Mouse (Mus musculus): ENCODE results near the gene Prkab1. TPM values are rescaled to one million over a fixed set of nuclear protein-coding genes. Genes with fewer than 3 reads are reported as not detected.
A peak's percentile ranks its signal among the peaks of the same experiment; 100 is the strongest.

Prkab1 gene
- polyA plus RNA-seq, 1 experiment from 2014 or later = 54.8 TPM

GRCm38 (mm10) chr5:115997376-115997775, 26.9 kb downstream of the Prkab1 start:
- no peak for ATAC-seq (ENCODE audit: low FRiP score)
- H3K9ac ChIP-seq = no peak overlapping the region
- H3K9me3 ChIP-seq = no peaks in the 10 kb centered on the region
- no peak overlapping the region for H3K4me3 ChIP-seq
- no peak overlapping the region for H3K4me2 ChIP-seq
- H3K36me3 ChIP-seq = peaks cover 38% of the 10 kb centered on the region
- H3K27ac ChIP-seq = no peak overlapping the region
- H3K27me3 ChIP-seq = no peaks in the 10 kb centered on the region
- WGBS = 83% methylated on average over 13 of the region's 13 CpGs
- no peaks in the 10 kb centered on the region for H3K4me1 ChIP-seq (replicated peaks)

GRCm38 (mm10) chr5:115994101-115994500, 30.2 kb downstream of the Prkab1 start:
- WGBS = 90% methylated on average over 15 of the region's 15 CpGs

GRCm38 (mm10) chr5:115991717-115992116, 32.6 kb downstream of the Prkab1 start:
- no peak for ATAC-seq (ENCODE audit: low FRiP score)

More at GRCm38 (mm10) chr5:115994101-115994500, 30.2 kb downstream of the Prkab1 start:
- H3K9me3 ChIP-seq = peaks cover 13% of the 10 kb centered on the region; the same call in 1 of the 2 replicates
- H3K4me2 ChIP-seq = no peak overlapping the region
- H3K27ac ChIP-seq = no peak overlapping the region
- no peaks in the 10 kb centered on the region for H3K4me1 ChIP-seq (replicated peaks)
- H3K9ac ChIP-seq = no peak overlapping the region
- no peak for ATAC-seq (ENCODE audit: low FRiP score)
- no peaks in the 10 kb centered on the region for H3K27me3 ChIP-seq
- no peak overlapping the region for H3K4me3 ChIP-seq
- peaks cover 62% of the 10 kb centered on the region for H3K36me3 ChIP-seq

GRCm38 (mm10) chr5:115987284-115987683, 37.0 kb downstream of the Prkab1 start:
- WGBS = 88% methylated on average over 12 of the region's 12 CpGs
- H3K36me3 ChIP-seq = peaks cover 63% of the 10 kb centered on the region
- ATAC-seq (ENCODE audit: low FRiP score) = no peak

More at GRCm38 (mm10) chr5:115991717-115992116, 32.6 kb downstream of the Prkab1 start:
- Histone ChIP-seq H3K36me3 (peaks cover 77% of the 10 kb centered on the region), H3K4me2 (no peak overlapping the region), H3K4me1 (replicated peaks) (no peaks in the 10 kb centered on the region), H3K9me3 (peaks cover 13% of the 10 kb centered on the region; the same call in 1 of the 2 replicates), H3K27ac (no peak overlapping the region), H3K27me3 (no peaks in the 10 kb centered on the region), H3K9ac (no peak overlapping the region), H3K4me3 (no peak overlapping the region)
- 96% methylated on average over 11 of the region's 11 CpGs for WGBS

GRCm38 (mm10) chr5:115985101-115985500, 39.2 kb downstream of the Prkab1 start:
- H3K4me3 ChIP-seq = no peak overlapping the region
- H3K4me2 ChIP-seq = no peak overlapping the region
- no peak overlapping the region for H3K9ac ChIP-seq
- no peaks in the 10 kb centered on the region for H3K27me3 ChIP-seq
- no peaks in the 10 kb centered on the region for H3K9me3 ChIP-seq
- peaks cover 49% of the 10 kb centered on the region for H3K36me3 ChIP-seq
- H3K4me1 ChIP-seq (replicated peaks) = 0 out of 2 replicates have a peak, but pooled peaks cover 8% of the 10 kb centered on the region
- H3K27ac ChIP-seq = no peak overlapping the region
- ATAC-seq (ENCODE audit: low FRiP score) = no peak
- 94% methylated on average over 11 of the region's 11 CpGs for WGBS

More at GRCm38 (mm10) chr5:115987284-115987683, 37.0 kb downstream of the Prkab1 start:
- H3K9me3 ChIP-seq = peaks cover 13% of the 10 kb centered on the region; the same call in 1 of the 2 replicates
- no peak overlapping the region for H3K27ac ChIP-seq
- no peak overlapping the region for H3K4me2 ChIP-seq
- no peak overlapping the region for H3K4me3 ChIP-seq
- H3K4me1 ChIP-seq (replicated peaks) = 0 out of 2 replicates have a peak, but pooled peaks cover 7% of the 10 kb centered on the region
- no peaks in the 10 kb centered on the region for H3K27me3 ChIP-seq
- no peak overlapping the region for H3K9ac ChIP-seq

GRCm38 (mm10) chr5:115984392-115984791, 39.9 kb downstream of the Prkab1 start:
- Histone ChIP-seq H3K27me3 (no peaks in the 10 kb centered on the region), H3K4me2 (no peak overlapping the region), H3K4me3 (no peak overlapping the region), H3K27ac (no peak overlapping the region), H3K9me3 (no peaks in the 10 kb centered on the region), H3K36me3 (peaks cover 42% of the 10 kb centered on the region), H3K4me1 (replicated peaks) (0 out of 2 replicates have a peak, but pooled peaks cover 8% of the 10 kb centered on the region), H3K9ac (no peak overlapping the region)
- ATAC-seq (ENCODE audit: low FRiP score) = no peak
- WGBS = 93% methylated on average over 6 of the region's 6 CpGs

- no peak for ATAC-seq (ENCODE audit: low FRiP score)
- H3K4me3 ChIP-seq = no peak overlapping the region
- 83% methylated on average over 7 of the region's 7 CpGs for WGBS
- H3K27ac ChIP-seq = no peak overlapping the region
- H3K9ac ChIP-seq = no peak overlapping the region
- H3K4me1 ChIP-seq (replicated peaks) = peaks cover 14% of the 10 kb centered on the region
- peaks cover 29% of the 10 kb centered on the region for H3K36me3 ChIP-seq
- H3K4me2 ChIP-seq = no peak overlapping the region
- H3K9me3 ChIP-seq = no peaks in the 10 kb centered on the region
- H3K27me3 ChIP-seq = no peaks in the 10 kb centered on the region
These were observed 41.5 kb downstream of the Prkab1 start for GRCm38 (mm10) chr5:115982671-115983373.

GRCm38 (mm10) chr5:115980537-115980936, 43.8 kb downstream of the Prkab1 start:
- H3K4me1 ChIP-seq (replicated peaks) = peaks cover 17% of the 10 kb centered on the region
- ATAC-seq (ENCODE audit: low FRiP score) = no peak
- peaks cover 17% of the 10 kb centered on the region for H3K36me3 ChIP-seq
- 93% methylated on average over 9 of the region's 9 CpGs for WGBS
- H3K27me3 ChIP-seq = no peaks in the 10 kb centered on the region
- no peaks in the 10 kb centered on the region for H3K9me3 ChIP-seq
- no peak overlapping the region for H3K9ac ChIP-seq
- H3K4me3 ChIP-seq = no peak overlapping the region
- no peak overlapping the region for H3K4me2 ChIP-seq
- 0 out of 2 replicates have a peak overlapping the region, but pooled peaks have one; percentile 3 for H3K27ac ChIP-seq

- Histone ChIP-seq H3K36me3 (peaks cover 10% of the 10 kb centered on the region), H3K27me3 (no peaks in the 10 kb centered on the region), H3K4me1 (replicated peaks) (peaks cover 17% of the 10 kb centered on the region), H3K4me2 (no peak overlapping the region), H3K4me3 (no peak overlapping the region), H3K9ac (no peak overlapping the region), H3K27ac (no peak overlapping the region), H3K9me3 (no peaks in the 10 kb centered on the region)
- WGBS = 64% methylated on average over 16 of the region's 16 CpGs
- no peak for ATAC-seq (ENCODE audit: low FRiP score)
These were observed 45.1 kb downstream of the Prkab1 start for GRCm38 (mm10) chr5:115979134-115979696.

GRCm38 (mm10) chr5:115978255-115978654, 46.1 kb downstream of the Prkab1 start:
- H3K27ac ChIP-seq = peak overlapping the region; percentile 50
- no peak for ATAC-seq (ENCODE audit: low FRiP score)
- H3K4me3 ChIP-seq = no peak overlapping the region
- no peaks in the 10 kb centered on the region for H3K27me3 ChIP-seq
- peaks cover 17% of the 10 kb centered on the region for H3K4me1 ChIP-seq (replicated peaks)
- peaks cover 15% of the 10 kb centered on the region for H3K36me3 ChIP-seq
- H3K4me2 ChIP-seq = no peak overlapping the region
- no peak overlapping the region for H3K9ac ChIP-seq
- WGBS = 54% methylated on average over 5 of the region's 5 CpGs
- no peaks in the 10 kb centered on the region for H3K9me3 ChIP-seq

GRCm38 (mm10) chr5:115977757-115978156, 46.6 kb downstream of the Prkab1 start:
- Histone ChIP-seq H3K4me3 (no peak overlapping the region), H3K36me3 (peaks cover 15% of the 10 kb centered on the region), H3K4me1 (replicated peaks) (peaks cover 12% of the 10 kb centered on the region), H3K9ac (no peak overlapping the region), H3K9me3 (no peaks in the 10 kb centered on the region), H3K4me2 (no peak overlapping the region), H3K27me3 (no peaks in the 10 kb centered on the region), H3K27ac (peak overlapping the region; percentile 50)
- WGBS = 74% methylated on average over 10 of the region's 10 CpGs
- ATAC-seq (ENCODE audit: low FRiP score) = no peak

GRCm38 (mm10) chr5:115977266-115977665, 47.0 kb downstream of the Prkab1 start:
- H3K4me3 ChIP-seq = no peak overlapping the region
- no peaks in the 10 kb centered on the region for H3K27me3 ChIP-seq
- H3K27ac ChIP-seq = 0 out of 2 replicates have a peak overlapping the region, but pooled peaks have one; percentile 18
- 0 out of 2 replicates have a peak overlapping the region, but pooled peaks have one; percentile 13 for H3K9ac ChIP-seq
- WGBS = 71% methylated on average over 10 of the region's 10 CpGs
- peaks cover 9% of the 10 kb centered on the region for H3K4me1 ChIP-seq (replicated peaks)
- peaks cover 15% of the 10 kb centered on the region for H3K36me3 ChIP-seq
- no peak overlapping the region for H3K4me2 ChIP-seq
- ATAC-seq (ENCODE audit: low FRiP score) = no peak
- H3K9me3 ChIP-seq = no peaks in the 10 kb centered on the region

Measured in hindbrain, embryonic 13.5 days (tissue).